Mouse (Mus musculus) monocyte, adult 2 months (primary cell): ENCODE measurements around the gene Cblb.

Experiments
- DNase-seq, 2 experiments: peaks; one replicate each; pipeline ENCODE4 v3.0.0; 2022; ENCODE audit warnings: low spot score in 2 of 2, low read depth in 1 of 2

The Cblb gene

GRCm38 (mm10) chr16:52038283-52038682 lies 7.3 kb downstream of the Cblb start:
- no peak for DNase-seq

GRCm38 (mm10) chr16:52038821-52039220 lies 7.8 kb downstream of the Cblb start:
- DNase-seq: no peak

DNA sequence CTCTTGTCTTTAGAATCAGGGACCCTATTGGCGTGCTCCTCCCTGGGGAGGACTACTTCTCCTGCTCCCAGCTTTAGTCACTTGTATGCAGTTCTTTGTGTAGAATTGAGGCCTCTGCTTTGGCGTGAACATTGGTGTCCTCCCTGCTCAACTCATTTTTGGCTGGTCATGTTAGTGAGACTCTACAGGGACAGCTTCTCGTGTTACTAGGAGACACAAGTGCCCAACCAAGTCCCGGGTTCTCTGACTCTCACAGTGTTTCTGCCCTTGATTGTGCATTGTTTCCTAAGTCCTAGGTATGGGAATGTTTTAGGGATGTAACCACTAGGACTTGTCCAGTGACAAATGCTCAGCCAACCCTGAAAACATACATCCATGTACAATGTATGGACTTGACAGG lies 9.9 kb downstream of the Cblb start:
- no peak for DNase-seq

- DNase-seq: no peak
Measured at GRCm38 (mm10) chr16:52042667-52043379, 11.8 kb downstream of the Cblb start.

- no peak for DNase-seq
Measured at GRCm38 (mm10) chr16:52043380-52044117, 12.5 kb downstream of the Cblb start.

DNA sequence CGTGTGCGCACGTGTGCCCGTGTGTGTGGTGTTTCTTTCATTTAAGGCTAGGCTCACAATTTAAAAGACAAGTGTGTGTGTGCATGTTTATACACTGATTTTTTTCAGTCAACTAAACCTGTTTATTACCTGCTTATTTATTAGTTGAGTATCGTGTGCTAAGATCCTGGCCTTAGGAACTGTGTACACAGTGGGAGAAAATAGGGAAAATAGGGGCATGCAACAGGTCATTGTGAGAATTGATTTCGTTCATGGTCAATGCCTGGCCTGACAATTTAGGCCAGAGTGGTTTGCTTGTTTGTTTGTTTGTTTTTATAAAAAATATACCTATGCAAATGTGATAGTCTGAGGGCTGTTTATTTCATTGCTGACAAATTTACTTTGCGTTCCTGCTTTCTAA lies 13.5 kb downstream of the Cblb start:
- no peak for DNase-seq

DNA sequence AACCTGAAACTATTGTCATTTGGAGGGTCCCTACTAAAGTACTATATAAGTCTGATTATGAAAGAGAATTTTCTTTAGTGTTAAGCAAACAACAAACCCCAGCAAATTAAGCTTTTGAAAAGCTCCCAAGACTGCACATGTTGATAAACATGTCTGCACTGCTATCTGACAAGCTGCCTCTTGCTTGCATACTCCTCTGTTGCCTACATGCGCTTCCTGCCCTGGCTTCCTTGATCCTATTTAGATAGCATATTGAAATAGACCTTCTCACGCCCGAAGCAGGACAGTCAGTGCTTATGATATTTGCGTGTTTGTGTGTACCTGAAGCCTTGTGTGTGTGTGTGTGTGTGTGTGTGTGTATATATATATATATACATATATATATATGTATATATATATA lies 14.0 kb downstream of the Cblb start:
- no peak for DNase-seq

GRCm38 (mm10) chr16:52046464-52046863 lies 15.4 kb downstream of the Cblb start:
- DNase-seq: no peak

- DNase-seq: no peak
Measured at GRCm38 (mm10) chr16:52051106-52051505, 20.1 kb downstream of the Cblb start.

DNA sequence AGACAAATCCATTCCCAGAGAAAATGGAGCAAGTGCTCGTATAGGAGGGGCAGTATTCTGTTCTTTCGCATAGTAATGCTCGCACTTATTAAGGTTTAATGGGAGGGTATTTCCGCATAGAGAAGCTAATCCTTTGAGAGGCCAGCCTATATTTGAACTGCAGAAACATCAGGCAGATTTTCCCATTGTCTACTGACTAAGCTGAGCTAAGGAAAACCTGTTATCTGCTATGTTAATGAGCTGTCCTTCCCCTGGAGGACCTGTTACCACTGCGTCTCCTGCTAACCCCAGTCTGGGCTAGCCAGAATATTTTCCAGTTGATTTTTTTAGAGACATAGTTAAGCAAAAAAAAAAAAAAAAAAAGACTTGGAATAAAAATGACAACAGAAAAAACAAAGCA lies 21.7 kb downstream of the Cblb start:
- no peak for DNase-seq

DNA sequence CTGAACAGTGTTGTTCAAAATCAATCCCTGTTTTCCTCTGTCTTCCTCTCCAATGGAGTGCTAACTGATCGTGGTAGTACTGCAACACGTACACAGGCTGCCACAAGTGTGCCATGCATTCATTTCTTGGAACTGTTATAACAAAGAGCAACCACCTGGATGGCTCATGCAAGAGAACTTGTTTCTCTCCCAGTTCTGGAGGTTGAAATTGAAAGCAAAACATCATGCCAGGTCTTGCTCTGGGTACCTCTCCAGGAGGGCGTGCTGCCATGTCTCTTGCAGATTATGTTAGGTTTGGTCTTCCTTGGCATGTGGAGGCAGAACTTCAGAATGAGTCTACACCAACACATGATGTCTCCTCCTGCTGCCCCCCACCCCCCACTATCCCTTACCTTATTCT lies 24.2 kb downstream of the Cblb start:
- no peak for DNase-seq

GRCm38 (mm10) chr16:52056164-52056563 lies 25.1 kb downstream of the Cblb start:
- no peak for DNase-seq

GRCm38 (mm10) chr16:52057335-52057734 lies 26.3 kb downstream of the Cblb start:
- no peak for DNase-seq

GRCm38 (mm10) chr16:52059535-52059934 lies 28.5 kb downstream of the Cblb start:
- no peak for DNase-seq

- DNase-seq: peak; percentile 76 to 80
Measured at GRCm38 (mm10) chr16:52060100-52060719, 29.2 kb downstream of the Cblb start.

DNA sequence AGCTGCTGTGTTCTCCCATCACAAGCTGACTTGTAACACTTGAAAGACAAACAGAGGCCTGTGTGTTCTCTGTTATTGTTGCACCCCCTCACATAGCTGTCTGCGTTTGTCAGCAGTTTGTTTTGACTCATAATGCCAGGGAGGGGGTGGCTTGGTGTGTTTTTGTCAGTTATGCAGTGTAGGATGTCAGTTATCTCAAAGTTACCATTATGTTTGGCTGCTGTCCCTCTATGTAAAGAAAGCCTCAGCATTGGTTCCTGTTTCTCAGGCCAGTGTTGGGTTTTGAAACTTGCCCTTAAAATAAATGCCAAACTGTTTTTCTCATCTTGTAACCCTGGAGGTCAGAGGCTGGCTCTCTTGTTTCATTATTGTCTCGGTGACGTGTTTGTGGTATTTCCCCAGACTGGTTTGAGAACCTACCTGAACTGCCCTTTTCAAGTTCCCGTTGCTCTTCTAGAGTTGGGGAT lies 30.0 kb downstream of the Cblb start:
- peak in 1 of 2 experiments; percentile 47 for DNase-seq

DNA sequence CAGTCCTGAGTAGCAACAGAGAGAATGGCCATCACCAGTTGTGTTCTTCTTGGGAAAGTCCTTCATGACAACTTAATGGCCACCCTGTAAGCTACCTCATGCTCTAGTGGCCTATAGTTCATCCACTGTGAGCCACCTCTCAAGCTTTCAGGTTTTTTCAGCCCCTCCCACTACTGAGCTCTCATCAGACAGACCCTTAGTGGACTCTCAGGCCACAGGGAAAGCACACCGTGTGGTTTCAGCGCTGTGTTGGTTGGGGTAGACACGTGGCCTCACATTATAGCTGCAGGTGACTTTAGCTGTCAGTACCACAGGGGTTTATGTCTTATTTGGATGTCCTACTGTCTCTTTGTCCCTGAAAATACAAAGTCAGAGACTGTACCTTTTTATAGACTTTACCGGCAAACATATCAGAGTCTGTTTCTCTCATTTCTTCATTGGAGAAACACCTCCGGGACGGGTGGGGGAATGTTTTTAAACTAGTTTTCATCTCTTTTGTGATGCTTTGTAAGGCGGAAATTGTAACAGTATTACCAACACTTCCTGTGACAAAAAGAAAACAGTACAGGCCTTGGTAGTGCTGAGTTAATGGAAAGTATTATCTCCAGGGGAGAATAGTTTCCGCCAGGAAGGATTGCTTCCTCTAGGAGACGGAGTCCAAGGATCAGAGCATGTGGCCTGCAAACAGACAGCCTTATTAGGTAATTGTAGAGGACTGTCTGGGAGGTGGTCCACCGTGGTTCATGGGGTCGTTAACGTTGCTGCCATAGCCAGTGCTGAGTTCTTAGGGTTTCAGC lies 33.5 kb downstream of the Cblb start:
- DNase-seq: no peak

DNA sequence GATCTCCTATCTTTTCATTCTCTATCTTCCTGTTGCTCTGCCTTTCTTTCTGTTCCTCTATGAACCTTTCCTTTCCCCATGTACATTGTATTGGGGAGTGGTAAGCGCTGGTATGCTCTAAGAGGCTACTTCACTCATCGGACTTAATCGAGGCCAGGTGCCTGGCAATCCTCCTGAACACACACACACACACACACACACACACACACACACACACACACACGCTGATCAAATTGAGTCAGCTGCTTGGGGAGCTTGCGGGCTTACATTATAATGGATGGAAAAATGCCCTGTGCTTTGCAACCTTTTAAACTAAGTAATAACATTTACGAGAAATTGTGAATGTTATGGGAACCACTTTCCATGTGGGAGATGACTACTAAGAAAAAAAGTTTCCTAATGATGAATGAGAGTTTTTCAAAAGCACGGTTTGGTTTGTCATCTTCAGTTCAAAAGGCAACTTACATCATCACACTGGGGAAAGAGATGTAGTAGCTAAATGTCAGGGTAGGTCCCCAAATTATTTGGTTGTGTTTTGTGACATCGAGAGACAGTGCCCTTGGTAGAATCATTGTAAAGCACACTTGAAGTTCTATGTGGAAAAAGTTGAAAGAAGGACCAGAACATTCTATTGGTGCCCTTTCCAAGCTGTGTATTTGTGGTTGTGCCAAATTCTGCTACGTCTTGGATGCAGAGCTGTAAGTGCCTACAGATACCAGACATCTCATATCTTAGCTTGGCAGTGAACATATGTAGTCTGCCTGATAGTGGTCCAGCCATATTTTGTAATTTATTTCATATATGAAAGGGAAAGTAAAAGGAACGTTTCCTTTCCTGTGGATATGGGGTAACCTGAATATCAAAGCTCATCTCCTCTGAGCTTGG lies 36.8 kb downstream of the Cblb start:
- DNase-seq: no peak

- DNase-seq: no peak
Measured at GRCm38 (mm10) chr16:52068517-52068874, 37.5 kb downstream of the Cblb start.

DNA sequence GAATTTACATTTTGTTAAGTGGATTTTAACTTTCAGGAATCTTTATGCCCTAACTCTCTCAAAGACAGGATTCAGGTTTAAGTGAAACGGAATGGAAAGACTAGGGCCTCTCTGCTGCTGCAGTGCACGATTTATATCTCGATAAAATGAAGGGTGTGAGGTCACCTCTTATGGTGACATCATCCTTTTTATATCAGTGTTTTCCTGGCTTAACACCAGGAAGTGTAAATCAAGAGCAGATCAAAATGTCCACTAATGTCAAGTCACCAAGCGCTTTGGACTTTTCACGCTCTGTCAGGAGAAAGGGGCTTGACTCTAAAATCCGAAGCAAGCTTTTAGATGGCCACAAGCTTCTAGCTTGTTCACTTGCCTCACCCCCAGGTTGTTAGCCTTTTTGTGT lies 38.6 kb downstream of the Cblb start:
- no peak for DNase-seq
